Mouse (Mus musculus) cerebellum, adult 2 months (tissue): ENCODE data around the gene Gm20498.

ENCODE experiments used
- CTCF ChIP-seq: fragments of 200-500 bp; IDR thresholded peaks from 2 replicates; pipeline ENCODE4 v1.5.1; 2011; ENCODE audit warnings: low read depth, mild to moderate bottlenecking, control low read depth, low read length, moderate library complexity, borderline replicate concordance; ENCODE audit not compliant: insufficient read depth
- POLR2A ChIP-seq: fragments of 200-500 bp; IDR thresholded peaks from 2 replicates; pipeline ENCODE4 v1.6.1; 2011; ENCODE audit warnings: low read length, control low read depth, borderline replicate concordance; ENCODE audit not compliant: insufficient read depth

GRCm38 (mm10) chr12:81483656-81484055 is 49.0 kb downstream of the Gm20498 start:
- TF ChIP-seq CTCF, result no peak
- no peak for TF ChIP-seq POLR2A
